Mouse (Mus musculus): ENCODE results near the gene Kcne3. TPM values are rescaled to one million over a fixed set of nuclear protein-coding genes. Genes with fewer than 3 reads are reported as not detected.

Kcne3 gene
- polyA plus RNA-seq, 2 experiments, result 0.88 to 1.4 TPM

DNA sequence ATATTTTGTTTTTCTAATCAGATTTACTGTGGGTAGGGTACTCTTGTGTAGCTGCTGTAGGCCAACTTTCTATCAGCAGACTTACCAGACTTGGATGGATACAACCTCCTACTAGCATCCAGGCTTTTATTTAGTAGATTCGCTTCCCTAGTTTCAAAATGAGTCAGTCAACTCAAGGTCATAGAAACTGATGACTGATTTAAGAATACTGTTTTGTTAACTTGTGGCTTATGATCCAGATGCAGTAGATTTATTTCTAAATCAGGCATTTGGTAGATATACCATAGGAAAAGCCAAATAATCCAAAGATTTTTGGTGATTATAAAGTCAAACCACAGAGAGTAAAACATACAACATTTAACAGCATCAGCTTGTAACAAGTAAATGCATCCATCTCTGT, 54.3 kb downstream of the Kcne3 start:
- H3K4me3 ChIP-seq (ENCODE audit: insufficient read depth in 1 of 2, low read depth in 2 of 2, low read length in 2 of 2), result no peak overlapping the region
- no peaks in the 10 kb centered on the region for H3K9me3 ChIP-seq (ENCODE audit: control insufficient read depth, low read length)
- H3K4me2 ChIP-seq (ENCODE audit: low read depth), result no peak overlapping the region
- H3K27me3 ChIP-seq (ENCODE audit: control insufficient read depth, insufficient read depth, low read length), result no peaks in the 10 kb centered on the region
- H3K36me3 ChIP-seq (replicated peaks; ENCODE audit: control insufficient read depth, insufficient read depth, low read depth), result no peaks in the 10 kb centered on the region
- no peak overlapping the region for H3K9ac ChIP-seq (replicated peaks)
- H3K27ac ChIP-seq, result no peak overlapping the region
- DNase-seq (ENCODE audit: low read depth in 3 of 3, low spot score in 3 of 3) (no peak), ATAC-seq (ENCODE audit: insufficient read depth) (no peak)
- TF ChIP-seq EP300 (IDR thresholded peaks at IDR 0.05; ENCODE audit: low read depth) (no peak), CTCF (IDR thresholded peaks at IDR 0.05; ENCODE audit: low read depth) (no peak)
- 74% methylated on average over 1 of the region's 1 CpGs for WGBS (ENCODE audit: insufficient replicate concordance)
- peaks cover 14 to 16% of the 10 kb centered on the region in 2 experiments for H3K4me1 ChIP-seq (replicated peaks; ENCODE audit: control insufficient read depth in 2 of 2, insufficient read depth in 2 of 2, low read length in 1 of 2)

- Histone ChIP-seq H3K36me3 (replicated peaks; ENCODE audit: control insufficient read depth, insufficient read depth, low read depth) (no peaks in the 10 kb centered on the region), H3K9ac (replicated peaks) (no peak overlapping the region), H3K4me1 (replicated peaks; ENCODE audit: control insufficient read depth in 2 of 2, insufficient read depth in 2 of 2, low read length in 1 of 2) (peaks cover 12 to 14% of the 10 kb centered on the region in 2 experiments), H3K9me3 (ENCODE audit: control insufficient read depth, low read length) (no peaks in the 10 kb centered on the region), H3K27ac (no peak overlapping the region), H3K27me3 (ENCODE audit: control insufficient read depth, insufficient read depth, low read length) (no peaks in the 10 kb centered on the region), H3K4me3 (ENCODE audit: insufficient read depth in 1 of 2, low read depth in 2 of 2, low read length in 2 of 2) (no peak overlapping the region), H3K4me2 (ENCODE audit: low read depth) (no peak overlapping the region)
- no peak for DNase-seq (ENCODE audit: low read depth in 3 of 3, low spot score in 3 of 3)
- WGBS (ENCODE audit: insufficient replicate concordance), result 57% methylated on average over 1 of the region's 1 CpGs
- no peak for ATAC-seq (ENCODE audit: insufficient read depth)
- no peak for TF ChIP-seq EP300 (IDR thresholded peaks at IDR 0.05; ENCODE audit: low read depth)
- no peak for TF ChIP-seq CTCF (IDR thresholded peaks at IDR 0.05; ENCODE audit: low read depth)
These were observed 55.4 kb downstream of the Kcne3 start for GRCm38 (mm10) chr7:100231661-100232060.

- TF ChIP-seq CTCF (IDR thresholded peaks at IDR 0.05; ENCODE audit: low read depth) (no peak), EP300 (IDR thresholded peaks at IDR 0.05; ENCODE audit: low read depth) (0 out of 2 replicates have a peak, but pooled peaks have one; percentile 40)
- Histone ChIP-seq H3K9ac (replicated peaks) (no peak overlapping the region; the same call in 1 of the 2 replicates), H3K36me3 (replicated peaks; ENCODE audit: control insufficient read depth, insufficient read depth, low read depth) (no peaks in the 10 kb centered on the region), H3K27ac (peak overlapping the region; percentile 44; the same call in 1 of the 2 replicates), H3K9me3 (ENCODE audit: control insufficient read depth, low read length) (no peaks in the 10 kb centered on the region), H3K27me3 (ENCODE audit: control insufficient read depth, insufficient read depth, low read length) (no peaks in the 10 kb centered on the region), H3K4me1 (replicated peaks; ENCODE audit: control insufficient read depth in 2 of 2, insufficient read depth in 2 of 2, low read length in 1 of 2) (peaks cover 7 to 10% of the 10 kb centered on the region in 2 experiments), H3K4me3 (ENCODE audit: insufficient read depth in 1 of 2, low read depth in 2 of 2, low read length in 2 of 2) (no peak overlapping the region), H3K4me2 (ENCODE audit: low read depth) (no peak overlapping the region)
- peak in 1 of 3 experiments; percentile 36 for DNase-seq (ENCODE audit: low read depth in 3 of 3, low spot score in 3 of 3)
- ATAC-seq (ENCODE audit: insufficient read depth), result peak; percentile 37; the same call in 1 of the 2 replicates
These were observed 57.4 kb downstream of the Kcne3 start for GRCm38 (mm10) chr7:100233681-100234080.

Other genes starting within 250 kb of the Kcne3 start
- gene Rnf169, start 196.1 kb upstream of the Kcne3 start, polyA plus RNA-seq (2012; rRNA removed), result 1.5 and 2.2 TPM in 2 replicates
- gene Rnf169, start 196.1 kb upstream of the Kcne3 start, polyA plus RNA-seq (2014; fragmentation: Nextera tagmentation; extraction: Ambion mirVana), result 1.5 and 1.6 TPM in 2 replicates
- 0.02 TPM in 2 replicates for gene Chrdl2, start 170.3 kb upstream of the Kcne3 start, polyA plus RNA-seq (2012; rRNA removed)
- gene Chrdl2, start 170.3 kb upstream of the Kcne3 start, polyA plus RNA-seq (2014; fragmentation: Nextera tagmentation; extraction: Ambion mirVana), result not detected in 2 replicates
- gene Pold3, start 54.9 kb upstream of the Kcne3 start, polyA plus RNA-seq (2012; rRNA removed), result 19.2 and 31.9 TPM in 2 replicates
- gene Pold3, start 54.9 kb upstream of the Kcne3 start, polyA plus RNA-seq (2014; fragmentation: Nextera tagmentation; extraction: Ambion mirVana), result 50.8 and 51.1 TPM in 2 replicates
- 2.8 and 3.8 TPM in 2 replicates for gene Lipt2, start 17.2 kb upstream of the Kcne3 start, polyA plus RNA-seq (2012; rRNA removed)
- 5.3 and 5.6 TPM in 2 replicates for gene Lipt2, start 17.2 kb upstream of the Kcne3 start, polyA plus RNA-seq (2014; fragmentation: Nextera tagmentation; extraction: Ambion mirVana)
- gene Pgm2l1, start 50.9 kb downstream of the Kcne3 start, polyA plus RNA-seq (2012; rRNA removed), result 1.6 and 2.4 TPM in 2 replicates
- gene Pgm2l1, start 50.9 kb downstream of the Kcne3 start, polyA plus RNA-seq (2014; fragmentation: Nextera tagmentation; extraction: Ambion mirVana), result 1.3 TPM in 2 replicates
- 1.5 and 1.9 TPM in 2 replicates for gene P4ha3, start 109.0 kb downstream of the Kcne3 start, polyA plus RNA-seq (2012; rRNA removed)
- gene P4ha3, start 109.0 kb downstream of the Kcne3 start, polyA plus RNA-seq (2014; fragmentation: Nextera tagmentation; extraction: Ambion mirVana), result 0.83 and 0.99 TPM in 2 replicates
- 9.1 and 9.2 TPM in 2 replicates for gene C2cd3, start 195.7 kb downstream of the Kcne3 start, polyA plus RNA-seq (2012; rRNA removed)
- 10.2 and 12.2 TPM in 2 replicates for gene C2cd3, start 195.7 kb downstream of the Kcne3 start, polyA plus RNA-seq (2014; fragmentation: Nextera tagmentation; extraction: Ambion mirVana)
- gene Ppme1, start 195.8 kb downstream of the Kcne3 start, polyA plus RNA-seq (2012; rRNA removed), result 20.4 and 26.9 TPM in 2 replicates
- gene Ppme1, start 195.8 kb downstream of the Kcne3 start, polyA plus RNA-seq (2014; fragmentation: Nextera tagmentation; extraction: Ambion mirVana), result 18.9 and 21.4 TPM in 2 replicates

All from liver, embryonic 14.5 days (tissue).